Mouse (Mus musculus): ENCODE measurements around the gene Spata21. TPM values are rescaled to one million over a fixed set of nuclear protein-coding genes. Genes with fewer than 3 reads are reported as not detected.

Gene Spata21
- polyA plus RNA-seq, 1 experiment from 2014 or later: 0.36 TPM

GRCm38 (mm10) chr4:141108196-141108732 lies 20.1 kb downstream of the Spata21 start:
- H3K27ac ChIP-seq: peak overlapping the region; percentile 61; the same call in 1 of the 2 replicates
- H3K4me3 ChIP-seq: no peak overlapping the region
- no peak overlapping the region for H3K9ac ChIP-seq
- no peak for ATAC-seq (ENCODE audit: insufficient number of reproducible peaks, low FRiP score, low TSS enrichment, low read depth)
- H3K4me1 ChIP-seq: 0 out of 2 replicates have a peak, but pooled peaks cover 3% of the 10 kb centered on the region
- no peak overlapping the region for H3K4me2 ChIP-seq
- no peaks in the 10 kb centered on the region for H3K27me3 ChIP-seq
- peaks cover 30% of the 10 kb centered on the region for H3K36me3 ChIP-seq
- WGBS: 52% methylated on average over 10 of the region's 10 CpGs
- 0 out of 2 replicates have a peak, but pooled peaks cover 3% of the 10 kb centered on the region for H3K9me3 ChIP-seq

GRCm38 (mm10) chr4:141113831-141114230 lies 25.7 kb downstream of the Spata21 start:
- peak overlapping the region; percentile 67 for H3K27ac ChIP-seq
- 60% methylated on average over 7 of the region's 7 CpGs for WGBS
- H3K9me3 ChIP-seq: 0 out of 2 replicates have a peak, but pooled peaks cover 3% of the 10 kb centered on the region
- no peak overlapping the region for H3K4me2 ChIP-seq
- H3K36me3 ChIP-seq: peaks cover 82% of the 10 kb centered on the region
- H3K4me3 ChIP-seq: no peak overlapping the region
- peaks cover 20% of the 10 kb centered on the region for H3K4me1 ChIP-seq
- no peak overlapping the region for H3K9ac ChIP-seq
- H3K27me3 ChIP-seq: no peaks in the 10 kb centered on the region
- 0 out of 2 replicates have a peak, but pooled peaks have one; percentile 45 for ATAC-seq (ENCODE audit: insufficient number of reproducible peaks, low FRiP score, low TSS enrichment, low read depth)

GRCm38 (mm10) chr4:141114521-141114981 lies 26.4 kb downstream of the Spata21 start:
- WGBS: 76% methylated on average over 6 of the region's 6 CpGs
- Histone ChIP-seq H3K27me3 (no peaks in the 10 kb centered on the region), H3K27ac (peak overlapping the region; percentile 67), H3K36me3 (peaks cover 82% of the 10 kb centered on the region), H3K4me2 (no peak overlapping the region), H3K4me1 (peaks cover 20% of the 10 kb centered on the region), H3K9ac (no peak overlapping the region), H3K4me3 (no peak overlapping the region), H3K9me3 (0 out of 2 replicates have a peak, but pooled peaks cover 3% of the 10 kb centered on the region)
- ATAC-seq (ENCODE audit: insufficient number of reproducible peaks, low FRiP score, low TSS enrichment, low read depth): no peak; the same call in 1 of the 2 replicates

GRCm38 (mm10) chr4:141115398-141115797 lies 27.3 kb downstream of the Spata21 start:
- Histone ChIP-seq H3K4me1 (peaks cover 20% of the 10 kb centered on the region), H3K4me3 (no peak overlapping the region), H3K36me3 (peaks cover 84% of the 10 kb centered on the region), H3K4me2 (no peak overlapping the region), H3K9me3 (0 out of 2 replicates have a peak, but pooled peaks cover 3% of the 10 kb centered on the region), H3K27ac (no peak overlapping the region), H3K9ac (no peak overlapping the region), H3K27me3 (no peaks in the 10 kb centered on the region)
- 93% methylated on average over 8 of the region's 8 CpGs for WGBS
- ATAC-seq (ENCODE audit: insufficient number of reproducible peaks, low FRiP score, low TSS enrichment, low read depth): no peak

GRCm38 (mm10) chr4:141118691-141119090 lies 30.6 kb downstream of the Spata21 start:
- Histone ChIP-seq H3K9ac (no peak overlapping the region), H3K4me2 (no peak overlapping the region), H3K4me3 (no peak overlapping the region), H3K27ac (no peak overlapping the region), H3K36me3 (peaks cover 63% of the 10 kb centered on the region), H3K27me3 (no peaks in the 10 kb centered on the region), H3K9me3 (no peaks in the 10 kb centered on the region), H3K4me1 (peaks cover 25% of the 10 kb centered on the region)
- 92% methylated on average over 4 of the region's 4 CpGs for WGBS
- no peak for ATAC-seq (ENCODE audit: insufficient number of reproducible peaks, low FRiP score, low TSS enrichment, low read depth)

- Histone ChIP-seq H3K27me3 (no peaks in the 10 kb centered on the region), H3K27ac (no peak overlapping the region), H3K9ac (no peak overlapping the region), H3K4me1 (peaks cover 19% of the 10 kb centered on the region), H3K36me3 (peaks cover 50% of the 10 kb centered on the region), H3K4me3 (no peak overlapping the region), H3K9me3 (no peaks in the 10 kb centered on the region), H3K4me2 (no peak overlapping the region)
- WGBS: 23% methylated on average over 11 of the region's 11 CpGs
- no peak for ATAC-seq (ENCODE audit: insufficient number of reproducible peaks, low FRiP score, low TSS enrichment, low read depth)
Measured at GRCm38 (mm10) chr4:141120700-141121099, 32.6 kb downstream of the Spata21 start.

GRCm38 (mm10) chr4:141122663-141123062 lies 34.5 kb downstream of the Spata21 start:
- H3K4me2 ChIP-seq: no peak overlapping the region
- peaks cover 36% of the 10 kb centered on the region for H3K36me3 ChIP-seq
- no peaks in the 10 kb centered on the region for H3K9me3 ChIP-seq
- H3K27ac ChIP-seq: peak overlapping the region; percentile 57; the same call in 1 of the 2 replicates
- no peak overlapping the region for H3K4me3 ChIP-seq
- no peak for ATAC-seq (ENCODE audit: insufficient number of reproducible peaks, low FRiP score, low TSS enrichment, low read depth)
- 79% methylated on average over 7 of the region's 7 CpGs for WGBS
- no peaks in the 10 kb centered on the region for H3K27me3 ChIP-seq
- no peak overlapping the region for H3K9ac ChIP-seq
- H3K4me1 ChIP-seq: peaks cover 19% of the 10 kb centered on the region

- Histone ChIP-seq H3K9ac (no peak overlapping the region), H3K27me3 (no peaks in the 10 kb centered on the region), H3K36me3 (peaks cover 32% of the 10 kb centered on the region), H3K27ac (peak overlapping the region; percentile 57; the same call in 1 of the 2 replicates), H3K4me1 (peaks cover 19% of the 10 kb centered on the region), H3K4me3 (no peak overlapping the region), H3K4me2 (no peak overlapping the region), H3K9me3 (no peaks in the 10 kb centered on the region)
- 25% methylated on average over 1 of the region's 1 CpGs for WGBS
- no peak for ATAC-seq (ENCODE audit: insufficient number of reproducible peaks, low FRiP score, low TSS enrichment, low read depth)
Measured at GRCm38 (mm10) chr4:141123065-141123464, 34.9 kb downstream of the Spata21 start.

GRCm38 (mm10) chr4:141129190-141129710 lies 41.1 kb downstream of the Spata21 start:
- no peak overlapping the region for H3K4me2 ChIP-seq
- no peak overlapping the region for H3K9ac ChIP-seq
- H3K4me3 ChIP-seq: no peak overlapping the region
- peaks cover 46% of the 10 kb centered on the region for H3K4me1 ChIP-seq
- no peaks in the 10 kb centered on the region for H3K27me3 ChIP-seq
- H3K27ac ChIP-seq: no peak overlapping the region
- WGBS: 42% methylated on average over 6 of the region's 6 CpGs
- ATAC-seq (ENCODE audit: insufficient number of reproducible peaks, low FRiP score, low TSS enrichment, low read depth): no peak
- H3K36me3 ChIP-seq: peaks cover 6% of the 10 kb centered on the region
- H3K9me3 ChIP-seq: no peaks in the 10 kb centered on the region

- Histone ChIP-seq H3K27me3 (no peaks in the 10 kb centered on the region), H3K27ac (peak overlapping the region; percentile 80), H3K9ac (no peak overlapping the region), H3K4me1 (peaks cover 56% of the 10 kb centered on the region), H3K4me2 (no peak overlapping the region), H3K4me3 (no peak overlapping the region), H3K9me3 (no peaks in the 10 kb centered on the region), H3K36me3 (peaks cover 5% of the 10 kb centered on the region)
- no peak for ATAC-seq (ENCODE audit: insufficient number of reproducible peaks, low FRiP score, low TSS enrichment, low read depth)
- 64% methylated on average over 6 of the region's 6 CpGs for WGBS
Measured at GRCm38 (mm10) chr4:141130704-141131342, 42.7 kb downstream of the Spata21 start.

GRCm38 (mm10) chr4:141131531-141132061 lies 43.5 kb downstream of the Spata21 start:
- peaks cover 64% of the 10 kb centered on the region for H3K4me1 ChIP-seq
- ATAC-seq (ENCODE audit: insufficient number of reproducible peaks, low FRiP score, low TSS enrichment, low read depth): no peak
- no peak overlapping the region for H3K4me2 ChIP-seq

GRCm38 (mm10) chr4:141132191-141132590 lies 44.1 kb downstream of the Spata21 start:
- no peak overlapping the region for H3K9ac ChIP-seq
- H3K4me1 ChIP-seq: peaks cover 70% of the 10 kb centered on the region
- H3K36me3 ChIP-seq: no peaks in the 10 kb centered on the region
- no peak overlapping the region for H3K4me3 ChIP-seq
- 45% methylated on average over 8 of the region's 8 CpGs for WGBS
- no peak overlapping the region for H3K4me2 ChIP-seq
- no peaks in the 10 kb centered on the region for H3K27me3 ChIP-seq
- H3K9me3 ChIP-seq: no peaks in the 10 kb centered on the region
- ATAC-seq (ENCODE audit: insufficient number of reproducible peaks, low FRiP score, low TSS enrichment, low read depth): no peak
- peak overlapping the region; percentile 80; the same call in 1 of the 2 replicates for H3K27ac ChIP-seq

More at GRCm38 (mm10) chr4:141131531-141132061, 43.5 kb downstream of the Spata21 start:
- Histone ChIP-seq H3K9ac (no peak overlapping the region), H3K27me3 (no peaks in the 10 kb centered on the region), H3K27ac (peak overlapping the region; percentile 80), H3K36me3 (no peaks in the 10 kb centered on the region), H3K4me3 (no peak overlapping the region), H3K9me3 (no peaks in the 10 kb centered on the region)
- 34% methylated on average over 5 of the region's 5 CpGs for WGBS

Data from limb, embryonic 15.5 days (tissue).